Mouse (Mus musculus): ENCODE results near the gene Gm42742. TPM values are rescaled to one million over a fixed set of nuclear protein-coding genes. Genes with fewer than 3 reads are reported as not detected.

Gm42742 gene
- polyA plus RNA-seq, 1 experiment from 2014 or later = 81.5 TPM

DNA sequence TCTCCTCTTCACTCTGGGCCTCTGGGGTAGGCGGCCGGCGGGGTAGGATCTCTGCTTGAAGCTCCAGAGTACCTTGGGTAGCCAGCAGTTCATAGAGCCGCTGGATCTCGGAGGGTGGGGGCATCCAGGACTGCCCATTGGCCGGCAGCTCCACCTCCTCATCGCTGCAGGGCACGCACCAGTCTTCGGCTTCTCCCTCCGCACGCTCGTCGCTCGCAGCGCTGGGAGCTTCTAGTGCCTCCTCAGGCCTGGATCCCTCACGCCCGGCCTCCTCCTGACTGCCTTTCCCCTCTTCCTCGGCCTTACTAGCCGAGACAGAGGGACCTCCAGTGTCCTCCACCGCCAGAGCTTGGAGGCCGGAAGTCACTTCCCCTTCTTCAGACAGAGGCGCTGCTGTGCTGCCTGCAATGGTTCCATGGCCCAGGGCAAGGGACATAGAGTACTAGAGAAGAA is 4.4 kb downstream of the Gm42742 start:
- peak overlapping the region; percentile 96 for H3K27ac ChIP-seq (ENCODE audit: low read depth, low read length)
- no peaks in the 10 kb centered on the region; the same call in 1 of the 2 replicates for H3K36me3 ChIP-seq (ENCODE audit: control insufficient read depth, insufficient read depth, low read length)
- H3K4me3 ChIP-seq (ENCODE audit: low read length) = peak overlapping the region; percentile 64
- peaks cover 51% of the 10 kb centered on the region for H3K4me1 ChIP-seq (ENCODE audit: control insufficient read depth, insufficient read depth, low read depth, low read length)
- peak overlapping the region; percentile 83 for H3K4me2 ChIP-seq (ENCODE audit: low read length)
- peak; percentile 38 for ATAC-seq
- peak overlapping the region; percentile 87 for H3K9ac ChIP-seq (ENCODE audit: low read depth, low read length)
- no peaks in the 10 kb centered on the region for H3K27me3 ChIP-seq (replicated peaks; ENCODE audit: control insufficient read depth, insufficient read depth, low read length)
- H3K9me3 ChIP-seq (ENCODE audit: control insufficient read depth, low read length) = no peaks in the 10 kb centered on the region
- WGBS = under 1% methylated on average over 20 of the region's 22 CpGs

- Histone ChIP-seq H3K4me3 (ENCODE audit: low read length) (peak within 1 kb of the TSS; percentile 64), H3K4me1 (ENCODE audit: control insufficient read depth, insufficient read depth, low read depth, low read length) (peaks cover 48% of the 10 kb centered on the region)
These were observed 4.6 kb downstream of the Gm42742 start, which contains the start of gene Pagr1b for GRCm38 (mm10) chr7:127016481-127016485. Gene Pagr1b (minus strand): TSS chr7:127016484.

DNA sequence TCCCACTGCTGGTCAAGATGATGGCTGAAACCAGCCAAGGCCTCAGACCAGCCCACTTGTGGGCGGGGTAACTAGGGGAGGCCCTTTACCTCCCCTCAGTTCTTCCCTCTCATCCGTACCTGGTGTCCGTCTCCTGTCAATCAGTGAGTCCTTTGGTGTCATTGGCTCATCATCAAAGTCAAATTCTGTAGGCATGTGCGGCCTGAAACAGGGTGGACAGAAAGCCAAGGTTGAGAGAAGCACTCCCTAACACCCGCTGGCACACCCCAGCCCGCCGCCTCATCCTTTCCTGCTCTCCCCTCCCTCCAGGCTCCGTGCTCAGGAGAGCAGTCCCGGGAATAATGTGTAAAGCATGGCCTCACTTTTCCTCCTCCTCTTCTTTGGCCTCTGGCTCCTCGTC is 4.8 kb downstream of the Gm42742 start:
- Histone ChIP-seq H3K9me3 (ENCODE audit: control insufficient read depth, low read length) (no peaks in the 10 kb centered on the region), H3K9ac (ENCODE audit: low read depth, low read length) (peak overlapping the region; percentile 87), H3K4me3 (ENCODE audit: low read length) (peak overlapping the region; percentile 64), H3K27ac (ENCODE audit: low read depth, low read length) (peak overlapping the region; percentile 96), H3K4me1 (ENCODE audit: control insufficient read depth, insufficient read depth, low read depth, low read length) (peaks cover 46% of the 10 kb centered on the region), H3K27me3 (replicated peaks; ENCODE audit: control insufficient read depth, insufficient read depth, low read length) (no peaks in the 10 kb centered on the region), H3K36me3 (ENCODE audit: control insufficient read depth, insufficient read depth, low read length) (no peaks in the 10 kb centered on the region; the same call in 1 of the 2 replicates), H3K4me2 (ENCODE audit: low read length) (peak overlapping the region; percentile 83)
- WGBS = 0% methylated on average over 10 of the region's 10 CpGs
- peak; percentile 12 for ATAC-seq

More at GRCm38 (mm10) chr7:127016481-127016485, 4.6 kb downstream of the Gm42742 start, which contains the start of gene Pagr1b:
- ATAC-seq = no peak
- H3K27ac ChIP-seq (ENCODE audit: low read depth, low read length) = peak within 1 kb of the TSS; percentile 96
- H3K9ac ChIP-seq (ENCODE audit: low read depth, low read length) = peak within 1 kb of the TSS; percentile 87
- H3K36me3 ChIP-seq (ENCODE audit: control insufficient read depth, insufficient read depth, low read length) = no peaks in the 10 kb centered on the region; the same call in 1 of the 2 replicates
- H3K27me3 ChIP-seq (replicated peaks; ENCODE audit: control insufficient read depth, insufficient read depth, low read length) = no peaks in the 10 kb centered on the region
- peak within 1 kb of the TSS; percentile 83 for H3K4me2 ChIP-seq (ENCODE audit: low read length)
- no peaks in the 10 kb centered on the region for H3K9me3 ChIP-seq (ENCODE audit: control insufficient read depth, low read length)

- Histone ChIP-seq H3K27ac (ENCODE audit: low read depth, low read length) (no peak overlapping the region), H3K4me3 (ENCODE audit: low read length) (no peak overlapping the region), H3K36me3 (ENCODE audit: control insufficient read depth, insufficient read depth, low read length) (no peaks in the 10 kb centered on the region; the same call in 1 of the 2 replicates), H3K4me1 (ENCODE audit: control insufficient read depth, insufficient read depth, low read depth, low read length) (peaks cover 40% of the 10 kb centered on the region), H3K9ac (ENCODE audit: low read depth, low read length) (no peak overlapping the region), H3K4me2 (ENCODE audit: low read length) (no peak overlapping the region), H3K27me3 (replicated peaks; ENCODE audit: control insufficient read depth, insufficient read depth, low read length) (no peaks in the 10 kb centered on the region), H3K9me3 (ENCODE audit: control insufficient read depth, low read length) (no peaks in the 10 kb centered on the region)
- ATAC-seq = no peak
- WGBS = 93% methylated on average over 12 of the region's 12 CpGs
These were observed 5.9 kb downstream of the Gm42742 start for GRCm38 (mm10) chr7:127014993-127015392.

GRCm38 (mm10) chr7:127014320-127014719 is 6.6 kb downstream of the Gm42742 start, which contains the start of gene Mvp:
Gene Mvp (minus strand): TSS chr7:127014621.
- Histone ChIP-seq H3K27ac (ENCODE audit: low read depth, low read length) (no peak within 1 kb of the TSS), H3K27me3 (replicated peaks; ENCODE audit: control insufficient read depth, insufficient read depth, low read length) (no peaks in the 10 kb centered on the region), H3K36me3 (ENCODE audit: control insufficient read depth, insufficient read depth, low read length) (no peaks in the 10 kb centered on the region; the same call in 1 of the 2 replicates), H3K9me3 (ENCODE audit: control insufficient read depth, low read length) (no peaks in the 10 kb centered on the region), H3K4me1 (ENCODE audit: control insufficient read depth, insufficient read depth, low read depth, low read length) (peaks cover 34% of the 10 kb centered on the region), H3K4me2 (ENCODE audit: low read length) (peak within 1 kb of the TSS; percentile 38), H3K9ac (ENCODE audit: low read depth, low read length) (peak within 1 kb of the TSS; percentile 0; the same call in 1 of the 2 replicates), H3K4me3 (ENCODE audit: low read length) (peak within 1 kb of the TSS; percentile 29)
- no peak for ATAC-seq
- WGBS = 74% methylated on average over 11 of the region's 11 CpGs

GRCm38 (mm10) chr7:127013385-127013784 is 7.5 kb downstream of the Gm42742 start:
- Histone ChIP-seq H3K9ac (ENCODE audit: low read depth, low read length) (no peak overlapping the region), H3K4me3 (ENCODE audit: low read length) (no peak overlapping the region), H3K27ac (ENCODE audit: low read depth, low read length) (no peak overlapping the region), H3K9me3 (ENCODE audit: control insufficient read depth, low read length) (no peaks in the 10 kb centered on the region), H3K4me1 (ENCODE audit: control insufficient read depth, insufficient read depth, low read depth, low read length) (peaks cover 25% of the 10 kb centered on the region), H3K4me2 (ENCODE audit: low read length) (no peak overlapping the region), H3K36me3 (ENCODE audit: control insufficient read depth, insufficient read depth, low read length) (no peaks in the 10 kb centered on the region; the same call in 1 of the 2 replicates), H3K27me3 (replicated peaks; ENCODE audit: control insufficient read depth, insufficient read depth, low read length) (no peaks in the 10 kb centered on the region)
- WGBS = 96% methylated on average over 6 of the region's 6 CpGs
- ATAC-seq = no peak

- H3K9ac ChIP-seq (ENCODE audit: low read depth, low read length) = no peak overlapping the region
- H3K4me3 ChIP-seq (ENCODE audit: low read length) = no peak overlapping the region
- H3K27ac ChIP-seq (ENCODE audit: low read depth, low read length) = no peak overlapping the region
- peaks cover 19% of the 10 kb centered on the region for H3K4me1 ChIP-seq (ENCODE audit: control insufficient read depth, insufficient read depth, low read depth, low read length)
- ATAC-seq = no peak
- no peaks in the 10 kb centered on the region for H3K27me3 ChIP-seq (replicated peaks; ENCODE audit: control insufficient read depth, insufficient read depth, low read length)
- H3K9me3 ChIP-seq (ENCODE audit: control insufficient read depth, low read length) = no peaks in the 10 kb centered on the region
- H3K36me3 ChIP-seq (ENCODE audit: control insufficient read depth, insufficient read depth, low read length) = no peaks in the 10 kb centered on the region; the same call in 1 of the 2 replicates
- WGBS = 95% methylated on average over 10 of the region's 10 CpGs
- no peak overlapping the region for H3K4me2 ChIP-seq (ENCODE audit: low read length)
These were observed 8.1 kb downstream of the Gm42742 start for GRCm38 (mm10) chr7:127012845-127013244.

GRCm38 (mm10) chr7:127012374-127012773 is 8.5 kb downstream of the Gm42742 start:
- H3K27ac ChIP-seq (ENCODE audit: low read depth, low read length) = no peak overlapping the region
- no peaks in the 10 kb centered on the region for H3K27me3 ChIP-seq (replicated peaks; ENCODE audit: control insufficient read depth, insufficient read depth, low read length)
- H3K4me3 ChIP-seq (ENCODE audit: low read length) = no peak overlapping the region
- H3K9ac ChIP-seq (ENCODE audit: low read depth, low read length) = no peak overlapping the region
- H3K9me3 ChIP-seq (ENCODE audit: control insufficient read depth, low read length) = no peaks in the 10 kb centered on the region
- no peak for ATAC-seq
- H3K36me3 ChIP-seq (ENCODE audit: control insufficient read depth, insufficient read depth, low read length) = no peaks in the 10 kb centered on the region; the same call in 1 of the 2 replicates
- peaks cover 16% of the 10 kb centered on the region for H3K4me1 ChIP-seq (ENCODE audit: control insufficient read depth, insufficient read depth, low read depth, low read length)
- WGBS = 92% methylated on average over 6 of the region's 6 CpGs
- no peak overlapping the region for H3K4me2 ChIP-seq (ENCODE audit: low read length)

GRCm38 (mm10) chr7:127011717-127012116 is 9.2 kb downstream of the Gm42742 start:
- Histone ChIP-seq H3K4me1 (ENCODE audit: control insufficient read depth, insufficient read depth, low read depth, low read length) (peaks cover 16% of the 10 kb centered on the region), H3K4me3 (ENCODE audit: low read length) (no peak overlapping the region), H3K9ac (ENCODE audit: low read depth, low read length) (no peak overlapping the region), H3K27me3 (replicated peaks; ENCODE audit: control insufficient read depth, insufficient read depth, low read length) (no peaks in the 10 kb centered on the region), H3K9me3 (ENCODE audit: control insufficient read depth, low read length) (no peaks in the 10 kb centered on the region), H3K4me2 (ENCODE audit: low read length) (no peak overlapping the region), H3K36me3 (ENCODE audit: control insufficient read depth, insufficient read depth, low read length) (no peaks in the 10 kb centered on the region; the same call in 1 of the 2 replicates), H3K27ac (ENCODE audit: low read depth, low read length) (no peak overlapping the region)
- no peak for ATAC-seq
- 82% methylated on average over 2 of the region's 2 CpGs for WGBS

- WGBS = 95% methylated on average over 2 of the region's 2 CpGs
- Histone ChIP-seq H3K27ac (ENCODE audit: low read depth, low read length) (no peak overlapping the region), H3K36me3 (ENCODE audit: control insufficient read depth, insufficient read depth, low read length) (no peaks in the 10 kb centered on the region; the same call in 1 of the 2 replicates), H3K4me1 (ENCODE audit: control insufficient read depth, insufficient read depth, low read depth, low read length) (peaks cover 15% of the 10 kb centered on the region), H3K4me2 (ENCODE audit: low read length) (no peak overlapping the region), H3K4me3 (ENCODE audit: low read length) (no peak overlapping the region), H3K27me3 (replicated peaks; ENCODE audit: control insufficient read depth, insufficient read depth, low read length) (no peaks in the 10 kb centered on the region), H3K9ac (ENCODE audit: low read depth, low read length) (no peak overlapping the region), H3K9me3 (ENCODE audit: control insufficient read depth, low read length) (no peaks in the 10 kb centered on the region)
- no peak for ATAC-seq
These were observed 9.8 kb downstream of the Gm42742 start for GRCm38 (mm10) chr7:127011051-127011450.
